Mouse (Mus musculus): ENCODE results near the gene Ndst4. TPM values are rescaled to one million over a fixed set of nuclear protein-coding genes. Genes with fewer than 3 reads are reported as not detected.

The Ndst4 gene
- polyA plus RNA-seq, 1 experiment from 2014 or later: not detected

DNA sequence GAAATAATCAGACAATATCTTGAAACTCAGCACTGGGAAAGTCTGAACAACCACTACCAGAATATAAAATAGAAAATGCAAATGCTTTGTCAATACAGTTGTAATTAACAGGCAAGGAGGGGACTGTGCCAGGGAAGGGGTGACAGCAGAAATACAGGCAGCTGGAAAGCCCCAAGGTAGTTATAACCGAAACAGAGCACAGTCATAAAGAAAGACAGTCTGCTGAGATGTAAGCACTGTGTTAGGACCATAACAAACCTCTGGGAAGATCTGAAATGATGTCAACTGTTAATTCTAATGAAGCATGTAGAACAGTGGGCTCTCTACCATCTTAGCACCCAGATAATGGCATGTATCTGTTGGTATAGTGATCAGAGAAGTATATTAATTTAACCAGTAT is 287.1 kb downstream of the Ndst4 start:
- no peak for DNase-seq
- Histone ChIP-seq H3K27ac (ENCODE audit: low read depth) (no peak overlapping the region), H3K9ac (replicated peaks) (no peak overlapping the region), H3K27me3 (ENCODE audit: insufficient read depth, low read length) (no peaks in the 10 kb centered on the region), H3K4me1 (ENCODE audit: insufficient read depth) (no peaks in the 10 kb centered on the region), H3K9me3 (ENCODE audit: low read length) (no peaks in the 10 kb centered on the region), H3K36me3 (replicated peaks; ENCODE audit: insufficient read depth, low read length) (no peaks in the 10 kb centered on the region), H3K4me3 (ENCODE audit: low read depth, low read length) (no peak overlapping the region), H3K4me2 (ENCODE audit: low read depth, low read length) (no peak overlapping the region)
- TF ChIP-seq EP300 (IDR thresholded peaks at IDR 0.05; ENCODE audit: low read depth): no peak
- TF ChIP-seq CTCF (IDR thresholded peaks at IDR 0.05; ENCODE audit: low read depth): no peak
- WGBS (ENCODE audit: insufficient replicate concordance): 65% methylated on average over 1 of the region's 1 CpGs
- no peak for ATAC-seq

DNA sequence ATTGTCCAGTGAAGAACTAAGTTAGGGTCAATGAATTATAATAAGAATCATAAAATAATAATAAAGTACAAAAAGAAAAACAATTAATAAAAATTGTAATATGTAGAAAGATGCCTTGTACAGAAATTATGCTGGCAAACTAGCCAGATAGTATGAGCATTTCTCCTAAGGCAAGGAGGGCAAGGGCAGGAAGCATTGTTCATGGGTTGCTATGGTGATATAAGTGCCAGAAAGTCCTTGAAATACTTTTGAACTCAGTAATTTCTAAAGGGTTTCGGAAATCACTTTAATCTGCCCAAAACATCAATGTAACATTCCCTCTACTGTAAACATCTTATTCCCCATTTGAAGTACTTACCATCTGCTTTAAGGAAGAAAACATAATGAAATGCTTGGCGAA is 319.1 kb downstream of the Ndst4 start:
- Histone ChIP-seq H3K4me2 (ENCODE audit: low read depth, low read length) (no peak overlapping the region), H3K27ac (ENCODE audit: low read depth) (no peak overlapping the region), H3K27me3 (ENCODE audit: insufficient read depth, low read length) (no peaks in the 10 kb centered on the region), H3K9ac (replicated peaks) (no peak overlapping the region), H3K4me3 (ENCODE audit: low read depth, low read length) (no peak overlapping the region), H3K4me1 (ENCODE audit: insufficient read depth) (no peaks in the 10 kb centered on the region), H3K36me3 (replicated peaks; ENCODE audit: insufficient read depth, low read length) (no peaks in the 10 kb centered on the region), H3K9me3 (ENCODE audit: low read length) (no peaks in the 10 kb centered on the region)
- 72% methylated on average over 2 of the region's 2 CpGs for whole genome bisulfite sequencing (ENCODE audit: insufficient replicate concordance)
- ATAC-seq (no peak), DNase-seq (no peak)
- TF ChIP-seq EP300 (IDR thresholded peaks at IDR 0.05; ENCODE audit: low read depth): no peak
- TF ChIP-seq CTCF (IDR thresholded peaks at IDR 0.05; ENCODE audit: low read depth): no peak

DNA sequence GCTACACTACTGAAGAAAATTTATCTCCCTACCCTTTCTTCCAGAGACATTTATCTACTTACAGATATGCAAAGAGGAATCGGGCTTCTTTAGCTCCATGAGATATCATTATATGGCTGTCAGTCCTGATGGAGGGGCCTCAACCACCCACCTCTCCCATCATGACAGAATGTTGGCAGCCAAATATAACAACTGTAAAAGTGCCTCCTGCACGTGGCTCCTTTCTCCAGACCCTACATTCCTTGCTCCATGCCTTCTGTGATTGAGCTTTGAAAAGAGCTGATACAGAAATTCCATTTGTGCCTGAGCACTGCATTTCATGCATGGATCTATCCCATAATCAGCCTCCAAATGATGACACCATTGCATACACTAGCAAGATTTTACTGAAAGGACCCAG is 331.1 kb downstream of the Ndst4 start:
- H3K27ac ChIP-seq (ENCODE audit: low read depth): no peak overlapping the region
- DNase-seq: no peak
- H3K27me3 ChIP-seq (ENCODE audit: insufficient read depth, low read length): no peaks in the 10 kb centered on the region
- no peaks in the 10 kb centered on the region for H3K36me3 ChIP-seq (replicated peaks; ENCODE audit: insufficient read depth, low read length)
- no peak for ATAC-seq
- H3K9me3 ChIP-seq (ENCODE audit: low read length): no peaks in the 10 kb centered on the region
- H3K9ac ChIP-seq (replicated peaks): no peak overlapping the region
- H3K4me1 ChIP-seq (ENCODE audit: insufficient read depth): no peaks in the 10 kb centered on the region
- H3K4me3 ChIP-seq (ENCODE audit: low read depth, low read length): no peak overlapping the region
- no peak for TF ChIP-seq CTCF (IDR thresholded peaks at IDR 0.05; ENCODE audit: low read depth)
- TF ChIP-seq EP300 (IDR thresholded peaks at IDR 0.05; ENCODE audit: low read depth): no peak
- no peak overlapping the region for H3K4me2 ChIP-seq (ENCODE audit: low read depth, low read length)
- WGBS (ENCODE audit: insufficient replicate concordance): 61% methylated on average over 2 of the region's 2 CpGs

DNA sequence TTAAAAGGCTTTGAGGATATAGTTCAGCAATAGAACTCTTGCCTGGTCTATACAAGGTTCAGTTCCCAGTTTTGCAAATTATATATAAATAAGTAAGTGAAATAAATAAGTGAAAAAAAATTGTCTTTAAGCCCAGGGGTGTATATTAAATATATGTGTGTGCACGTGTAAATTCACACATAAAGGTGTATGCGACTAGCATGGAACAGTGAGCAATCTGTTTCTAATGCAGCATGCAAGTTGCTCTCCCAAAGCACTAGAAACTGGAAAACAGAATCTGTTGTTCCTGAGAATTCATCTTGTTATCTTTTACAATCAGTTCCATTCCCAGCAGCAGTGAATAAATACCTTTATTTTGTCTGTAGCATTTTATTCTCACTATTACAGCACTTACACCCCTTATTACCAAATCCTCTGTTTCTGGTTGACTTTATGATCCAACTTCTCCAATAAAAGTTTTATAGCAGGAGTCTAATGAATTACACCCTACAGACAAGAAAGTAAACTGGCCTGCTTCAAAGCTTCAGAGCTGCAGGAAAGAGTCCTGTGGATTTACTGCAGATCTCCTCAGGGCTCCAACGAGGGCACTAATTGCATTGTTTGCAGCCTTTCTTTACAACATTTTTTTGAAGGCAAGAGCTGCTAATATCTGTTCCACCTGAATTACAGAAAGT is 340.7 kb downstream of the Ndst4 start:
- TF ChIP-seq EP300 (IDR thresholded peaks at IDR 0.05; ENCODE audit: low read depth) (no peak), CTCF (IDR thresholded peaks at IDR 0.05; ENCODE audit: low read depth) (no peak)
- H3K36me3 ChIP-seq (replicated peaks; ENCODE audit: insufficient read depth, low read length): no peaks in the 10 kb centered on the region
- 52% methylated on average over 3 of the region's 3 CpGs for WGBS (ENCODE audit: insufficient replicate concordance)
- no peaks in the 10 kb centered on the region for H3K27me3 ChIP-seq (ENCODE audit: insufficient read depth, low read length)
- no peak overlapping the region for H3K4me2 ChIP-seq (ENCODE audit: low read depth, low read length)
- no peaks in the 10 kb centered on the region for H3K9me3 ChIP-seq (ENCODE audit: low read length)
- no peak overlapping the region for H3K27ac ChIP-seq (ENCODE audit: low read depth)
- ATAC-seq: no peak
- DNase-seq: no peak
- H3K9ac ChIP-seq (replicated peaks): no peak overlapping the region
- H3K4me3 ChIP-seq (ENCODE audit: low read depth, low read length): no peak overlapping the region
- H3K4me1 ChIP-seq (ENCODE audit: insufficient read depth): no peaks in the 10 kb centered on the region

DNA sequence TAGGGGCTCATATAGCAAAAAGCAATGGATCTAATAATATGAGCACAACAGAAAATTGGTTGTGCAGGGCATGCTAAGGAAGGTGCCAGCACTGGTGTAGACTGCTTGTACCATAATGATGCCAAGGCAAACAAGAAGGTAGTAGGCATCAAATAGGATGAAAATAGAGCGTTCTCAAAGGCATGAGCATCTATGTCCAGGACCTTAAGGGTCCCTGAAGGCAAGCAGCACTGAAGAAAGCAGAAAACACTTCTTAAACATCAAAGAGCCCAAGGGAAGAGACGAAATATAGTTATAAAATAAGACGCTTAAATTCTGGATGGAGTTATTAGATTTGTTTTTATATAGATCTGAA is 341.2 kb downstream of the Ndst4 start:
- Histone ChIP-seq H3K4me3 (ENCODE audit: low read depth, low read length) (no peak overlapping the region), H3K4me1 (ENCODE audit: insufficient read depth) (no peaks in the 10 kb centered on the region), H3K36me3 (replicated peaks; ENCODE audit: insufficient read depth, low read length) (no peaks in the 10 kb centered on the region), H3K27me3 (ENCODE audit: insufficient read depth, low read length) (no peaks in the 10 kb centered on the region), H3K27ac (ENCODE audit: low read depth) (no peak overlapping the region), H3K9ac (replicated peaks) (no peak overlapping the region), H3K9me3 (ENCODE audit: low read length) (no peaks in the 10 kb centered on the region), H3K4me2 (ENCODE audit: low read depth, low read length) (no peak overlapping the region)
- TF ChIP-seq EP300 (IDR thresholded peaks at IDR 0.05; ENCODE audit: low read depth) (no peak), CTCF (IDR thresholded peaks at IDR 0.05; ENCODE audit: low read depth) (no peak)
- 62% methylated on average over 3 of the region's 3 CpGs for WGBS (ENCODE audit: insufficient replicate concordance)
- DNase-seq: no peak
- no peak for ATAC-seq

DNA sequence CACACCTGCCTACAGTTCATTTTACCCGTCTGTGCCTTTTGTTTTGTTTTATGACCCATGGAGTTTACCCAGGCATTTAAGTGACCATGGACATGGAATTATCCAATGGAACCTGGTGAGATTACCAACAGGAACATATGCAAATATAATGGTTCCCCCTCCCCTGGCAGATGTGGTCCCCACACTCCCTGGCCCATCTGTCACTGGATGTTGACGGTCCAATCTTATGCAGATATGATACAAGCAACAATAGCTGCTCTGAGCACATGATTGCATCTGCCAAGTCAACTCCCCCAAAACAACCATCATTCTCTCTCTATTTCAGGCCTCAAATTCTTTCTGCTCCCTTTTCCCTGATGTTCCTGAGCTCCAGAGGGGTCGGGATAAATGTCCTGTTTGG is 342.5 kb downstream of the Ndst4 start:
- Histone ChIP-seq H3K36me3 (replicated peaks; ENCODE audit: insufficient read depth, low read length) (no peaks in the 10 kb centered on the region), H3K4me1 (ENCODE audit: insufficient read depth) (no peaks in the 10 kb centered on the region), H3K4me3 (ENCODE audit: low read depth, low read length) (no peak overlapping the region), H3K27ac (ENCODE audit: low read depth) (no peak overlapping the region), H3K27me3 (ENCODE audit: insufficient read depth, low read length) (no peaks in the 10 kb centered on the region), H3K4me2 (ENCODE audit: low read depth, low read length) (no peak overlapping the region), H3K9ac (replicated peaks) (no peak overlapping the region), H3K9me3 (ENCODE audit: low read length) (no peaks in the 10 kb centered on the region)
- ATAC-seq (no peak), DNase-seq (no peak)
- 58% methylated on average over 3 of the region's 3 CpGs for WGBS (ENCODE audit: insufficient replicate concordance)
- TF ChIP-seq EP300 (IDR thresholded peaks at IDR 0.05; ENCODE audit: low read depth) (no peak), CTCF (IDR thresholded peaks at IDR 0.05; ENCODE audit: low read depth) (no peak)

DNA sequence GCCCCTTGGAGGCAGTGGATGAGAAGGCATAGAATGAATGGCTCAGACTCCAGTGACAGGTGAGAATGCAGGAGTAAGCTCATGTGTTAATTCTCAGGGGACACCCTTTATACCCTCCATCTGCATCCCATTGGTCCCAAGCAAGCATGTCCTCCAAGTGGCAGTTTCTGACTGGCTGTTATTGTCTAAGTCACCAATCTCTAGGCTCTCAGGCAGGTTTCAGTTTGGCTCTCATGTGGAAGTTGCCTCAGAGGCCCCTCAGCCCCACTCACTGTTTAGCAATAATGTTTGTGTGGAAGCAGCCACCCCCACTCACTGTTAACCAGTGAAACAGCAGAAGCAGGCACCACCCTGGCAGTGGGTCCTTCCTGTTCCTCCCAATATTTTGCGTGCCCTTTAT is 353.0 kb downstream of the Ndst4 start:
- TF ChIP-seq CTCF (IDR thresholded peaks at IDR 0.05; ENCODE audit: low read depth) (no peak), EP300 (IDR thresholded peaks at IDR 0.05; ENCODE audit: low read depth) (no peak)
- DNase-seq (peak; percentile 14), ATAC-seq (peak; percentile 56)
- H3K27ac ChIP-seq (ENCODE audit: low read depth): no peak overlapping the region
- no peaks in the 10 kb centered on the region for H3K9me3 ChIP-seq (ENCODE audit: low read length)
- H3K27me3 ChIP-seq (ENCODE audit: insufficient read depth, low read length): no peaks in the 10 kb centered on the region
- H3K4me2 ChIP-seq (ENCODE audit: low read depth, low read length): no peak overlapping the region
- H3K9ac ChIP-seq (replicated peaks): no peak overlapping the region
- H3K4me3 ChIP-seq (ENCODE audit: low read depth, low read length): no peak overlapping the region
- H3K36me3 ChIP-seq (replicated peaks; ENCODE audit: insufficient read depth, low read length): no peaks in the 10 kb centered on the region
- H3K4me1 ChIP-seq (ENCODE audit: insufficient read depth): no peaks in the 10 kb centered on the region
- whole genome bisulfite sequencing (ENCODE audit: insufficient replicate concordance): 46% methylated on average over 1 of the region's 1 CpGs

Measured in liver, postnatal 0 days (tissue).